Mouse (Mus musculus): ENCODE measurements around the gene Them7. TPM values are rescaled to one million over a fixed set of nuclear protein-coding genes. Genes with fewer than 3 reads are reported as not detected.

Gene Them7
- polyA plus RNA-seq, 1 experiment from 2014 or later, result 0.13 TPM

- Histone ChIP-seq H3K27ac (ENCODE audit: low read length) (no peak overlapping the region), H3K9me3 (ENCODE audit: control insufficient read depth, low read length) (no peaks in the 10 kb centered on the region), H3K4me1 (replicated peaks; ENCODE audit: control insufficient read depth, insufficient read depth, low read length) (0 out of 2 replicates have a peak, but pooled peaks cover 2% of the 10 kb centered on the region), H3K9ac (ENCODE audit: low read length) (no peak overlapping the region), H3K4me3 (ENCODE audit: low read length) (no peak overlapping the region), H3K36me3 (ENCODE audit: control insufficient read depth, insufficient read depth, low read length) (no peaks in the 10 kb centered on the region), H3K27me3 (ENCODE audit: control insufficient read depth, insufficient read depth, low read depth, low read length) (no peaks in the 10 kb centered on the region), H3K4me2 (ENCODE audit: low read depth, low read length) (no peak overlapping the region)
- 66% methylated on average over 12 of the region's 12 CpGs for WGBS
- ATAC-seq (ENCODE audit: low read depth), result no peak
Observed at GRCm38 (mm10) chr2:105418629-105419227, 194.6 kb downstream of the Them7 start.

- H3K4me1 ChIP-seq (replicated peaks; ENCODE audit: control insufficient read depth, insufficient read depth, low read length), result no peaks in the 10 kb centered on the region
- H3K4me3 ChIP-seq (ENCODE audit: low read length), result no peak overlapping the region
- no peak overlapping the region for H3K27ac ChIP-seq (ENCODE audit: low read length)
- no peak for ATAC-seq (ENCODE audit: low read depth)
- no peaks in the 10 kb centered on the region; the same call in 1 of the 2 replicates for H3K27me3 ChIP-seq (ENCODE audit: control insufficient read depth, insufficient read depth, low read depth, low read length)
- no peak overlapping the region for H3K4me2 ChIP-seq (ENCODE audit: low read depth, low read length)
- no peak overlapping the region for H3K9ac ChIP-seq (ENCODE audit: low read length)
- H3K9me3 ChIP-seq (ENCODE audit: control insufficient read depth, low read length), result no peaks in the 10 kb centered on the region
- H3K36me3 ChIP-seq (ENCODE audit: control insufficient read depth, insufficient read depth, low read length), result no peaks in the 10 kb centered on the region
- 56% methylated on average over 8 of the region's 8 CpGs for WGBS
Observed at GRCm38 (mm10) chr2:105427447-105427846, 203.3 kb downstream of the Them7 start.

- peaks cover 2% of the 10 kb centered on the region; the same call in 1 of the 2 replicates for H3K4me1 ChIP-seq (replicated peaks; ENCODE audit: control insufficient read depth, insufficient read depth, low read length)
- H3K4me2 ChIP-seq (ENCODE audit: low read depth, low read length), result no peak overlapping the region
- no peak overlapping the region for H3K27ac ChIP-seq (ENCODE audit: low read length)
- no peak overlapping the region for H3K4me3 ChIP-seq (ENCODE audit: low read length)
- no peaks in the 10 kb centered on the region; the same call in 1 of the 2 replicates for H3K27me3 ChIP-seq (ENCODE audit: control insufficient read depth, insufficient read depth, low read depth, low read length)
- no peaks in the 10 kb centered on the region for H3K9me3 ChIP-seq (ENCODE audit: control insufficient read depth, low read length)
- peak; percentile 49; the same call in 1 of the 2 replicates for ATAC-seq (ENCODE audit: low read depth)
- no peaks in the 10 kb centered on the region for H3K36me3 ChIP-seq (ENCODE audit: control insufficient read depth, insufficient read depth, low read length)
- no peak overlapping the region for H3K9ac ChIP-seq (ENCODE audit: low read length)
- WGBS, result 2% methylated on average over 12 of the region's 12 CpGs
Observed at GRCm38 (mm10) chr2:105428029-105428428, 203.9 kb downstream of the Them7 start.

- ATAC-seq (ENCODE audit: low read depth), result no peak
- no peak overlapping the region for H3K9ac ChIP-seq (ENCODE audit: low read length)
- H3K9me3 ChIP-seq (ENCODE audit: control insufficient read depth, low read length), result no peaks in the 10 kb centered on the region
- WGBS, result 19% methylated on average over 6 of the region's 6 CpGs
- H3K27ac ChIP-seq (ENCODE audit: low read length), result no peak overlapping the region
- no peaks in the 10 kb centered on the region; the same call in 1 of the 2 replicates for H3K27me3 ChIP-seq (ENCODE audit: control insufficient read depth, insufficient read depth, low read depth, low read length)
- H3K36me3 ChIP-seq (ENCODE audit: control insufficient read depth, insufficient read depth, low read length), result no peaks in the 10 kb centered on the region
- H3K4me2 ChIP-seq (ENCODE audit: low read depth, low read length), result no peak overlapping the region
- peaks cover 4% of the 10 kb centered on the region; the same call in 1 of the 2 replicates for H3K4me1 ChIP-seq (replicated peaks; ENCODE audit: control insufficient read depth, insufficient read depth, low read length)
- no peak overlapping the region for H3K4me3 ChIP-seq (ENCODE audit: low read length)
Observed at GRCm38 (mm10) chr2:105428467-105428866, 204.3 kb downstream of the Them7 start.

Other genes with a start within 250 kb of the Them7 start
- 243 and 250 TPM in 2 replicates for gene Eif3m, start 207.2 kb upstream of the Them7 start, polyA plus RNA-seq (2015; fragmentation: Nextera tagmentation; extraction: Ambion mirVana)
- not detected in 2 replicates for gene Gm11060, start 132.3 kb upstream of the Them7 start, polyA plus RNA-seq (2015; fragmentation: Nextera tagmentation; extraction: Ambion mirVana)
- 5.2 and 6.3 TPM in 2 replicates for gene Wt1, start 97.8 kb upstream of the Them7 start, polyA plus RNA-seq (2015; fragmentation: Nextera tagmentation; extraction: Ambion mirVana)
- gene Rcn1, start 175.0 kb downstream of the Them7 start, polyA plus RNA-seq (2015; fragmentation: Nextera tagmentation; extraction: Ambion mirVana), result 124 and 134 TPM in 2 replicates